Mouse (Mus musculus): ENCODE measurements around the gene Gpa33. TPM values are rescaled to one million over a fixed set of nuclear protein-coding genes. Genes with fewer than 3 reads are reported as not detected.

Gene Gpa33
- total RNA-seq, 2 experiments from 2014 or later, result not detected

DNA sequence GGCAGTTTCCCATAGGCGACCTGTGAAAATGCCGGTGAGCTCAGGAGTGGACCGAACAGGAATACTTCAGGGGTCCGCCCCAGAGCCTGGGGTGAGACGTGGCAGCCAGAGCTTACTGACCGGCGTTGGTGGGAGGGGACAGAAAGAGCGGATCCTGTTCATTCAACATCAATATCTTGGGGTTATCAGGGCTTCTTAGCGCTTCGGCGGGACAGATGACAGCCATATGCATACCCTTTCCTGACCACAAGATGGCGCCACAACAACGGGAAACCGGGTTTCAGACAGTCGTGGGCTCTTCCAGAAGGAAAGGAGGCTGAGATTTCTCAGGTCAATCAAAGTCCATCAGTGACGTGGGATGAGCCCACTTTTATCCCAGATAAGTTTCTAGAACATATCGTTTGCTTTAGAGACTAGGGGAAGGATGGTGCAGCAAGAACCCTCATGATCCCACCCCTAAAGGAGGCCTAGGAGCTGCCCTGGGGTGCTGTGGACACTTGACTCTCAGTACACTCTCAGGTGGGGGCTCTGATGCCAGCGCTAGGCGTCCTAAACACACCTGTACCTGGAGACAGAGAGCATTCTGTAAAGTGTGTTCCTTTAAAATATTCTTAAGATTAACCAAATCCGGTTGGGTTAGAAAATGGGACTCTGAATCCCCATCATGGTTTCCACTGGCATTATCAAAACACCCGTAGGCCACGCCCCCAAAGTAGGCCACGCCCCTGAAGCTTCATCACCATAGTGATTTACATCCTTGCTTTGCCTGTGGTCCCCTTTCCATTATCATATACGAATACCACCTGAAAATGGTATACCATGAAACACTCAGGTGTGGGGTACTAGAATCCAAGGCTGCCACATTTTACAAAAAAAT, 30.8 kb downstream of the Gpa33 start:
- ATAC-seq (replicated peaks; ENCODE audit: poor library complexity), result peak; percentile 79

DNA sequence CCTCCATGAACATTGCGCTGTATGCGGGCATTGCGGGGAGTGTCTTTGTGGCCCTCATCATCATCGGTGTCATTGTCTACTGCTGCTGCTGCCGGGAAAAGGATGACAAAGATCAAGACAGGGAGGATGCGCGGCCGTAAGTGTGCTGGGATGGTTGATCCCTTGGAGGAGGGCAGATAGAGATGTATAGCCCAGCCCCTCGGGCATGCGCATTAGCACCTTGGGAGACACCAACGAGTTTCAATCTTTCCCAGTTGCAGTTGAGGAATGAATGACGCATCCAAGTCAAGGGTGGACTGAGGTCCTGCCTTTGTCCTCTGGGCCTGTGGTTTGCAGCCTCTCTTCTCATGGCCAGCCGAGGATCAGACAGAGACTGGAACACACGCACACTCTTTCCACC, 34.5 kb downstream of the Gpa33 start:
- ATAC-seq (replicated peaks; ENCODE audit: poor library complexity), result no peak

DNA sequence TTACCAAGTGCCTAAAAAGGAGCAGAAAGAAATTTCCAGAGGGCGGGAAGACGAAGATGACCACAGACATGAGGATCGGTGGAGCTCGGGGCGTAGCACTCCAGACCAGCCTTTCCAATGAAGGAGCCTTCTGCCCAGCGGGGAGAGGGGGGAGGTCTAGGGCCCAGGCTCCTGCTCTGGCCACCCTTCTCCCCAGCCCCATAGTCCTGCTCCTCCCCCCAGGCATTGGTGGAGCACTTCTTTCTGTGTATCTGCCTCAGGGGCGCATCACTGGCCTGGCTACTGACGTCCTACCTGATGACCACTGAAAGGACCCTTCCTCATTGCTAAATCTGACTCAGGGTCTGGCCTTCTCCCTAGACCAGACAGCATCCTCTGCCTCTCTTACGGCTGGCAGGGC, 35.1 kb downstream of the Gpa33 start:
- no peak for ATAC-seq (replicated peaks; ENCODE audit: poor library complexity)

DNA sequence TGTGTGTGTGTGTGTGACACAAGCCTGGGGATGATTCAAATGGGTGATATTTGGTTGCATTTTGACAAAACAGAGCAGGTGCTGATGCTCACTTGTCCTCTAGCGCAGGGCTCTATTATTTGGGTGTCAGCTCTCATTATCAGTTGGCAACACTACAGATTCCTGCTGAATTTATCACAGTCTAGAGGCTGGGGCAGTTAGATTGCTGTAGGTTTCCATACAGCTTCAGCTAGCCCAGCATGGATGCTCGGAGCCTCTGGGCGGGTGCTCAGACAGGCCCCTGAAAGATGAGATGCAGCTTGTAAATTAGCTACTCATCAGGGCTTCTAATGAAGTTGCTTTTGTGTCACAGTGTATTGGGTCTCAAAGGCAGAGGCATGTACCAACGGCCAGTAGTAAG, 37.4 kb downstream of the Gpa33 start:
- peak; percentile 81 for ATAC-seq (replicated peaks; ENCODE audit: poor library complexity)

DNA sequence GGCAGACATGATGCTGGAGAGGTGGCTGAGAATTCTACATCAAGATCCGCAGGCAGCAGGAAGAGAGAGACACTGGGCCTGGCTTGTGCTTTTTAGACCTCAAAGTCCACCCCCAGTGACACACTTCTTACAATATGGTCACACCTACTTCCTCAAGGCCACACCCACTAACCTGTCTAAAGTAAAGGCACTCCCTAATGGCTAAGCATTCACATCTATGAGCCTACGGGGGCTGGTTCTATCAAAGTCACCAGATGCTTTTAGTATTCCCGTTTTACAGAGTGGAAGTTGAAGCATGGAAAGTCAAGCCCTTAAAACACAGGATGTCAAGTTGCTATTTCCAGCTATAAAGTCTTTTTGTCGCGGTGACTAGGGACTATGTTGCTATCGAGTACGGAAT, 38.0 kb downstream of the Gpa33 start:
- ATAC-seq (replicated peaks; ENCODE audit: poor library complexity), result no peak

DNA sequence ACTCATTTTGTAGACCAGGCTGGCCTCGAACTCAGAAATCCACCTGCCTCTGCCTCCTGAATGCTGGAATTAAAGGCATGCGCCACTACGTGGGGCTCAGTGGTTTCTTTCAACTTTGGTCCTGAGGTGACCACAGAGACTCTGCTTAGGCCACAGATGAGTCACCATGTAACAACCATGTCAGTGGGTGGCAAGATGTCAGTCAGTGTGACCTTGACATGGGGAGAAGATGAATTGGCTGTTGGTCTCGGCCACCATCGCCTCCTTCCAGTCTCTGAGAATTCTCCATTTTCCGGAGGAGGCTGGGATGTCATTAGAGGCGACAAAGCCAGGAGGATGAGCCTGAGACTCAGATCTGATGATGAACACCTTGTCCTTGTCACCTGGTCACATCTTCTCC, 39.7 kb downstream of the Gpa33 start:
- ATAC-seq (replicated peaks; ENCODE audit: poor library complexity), result no peak

DNA sequence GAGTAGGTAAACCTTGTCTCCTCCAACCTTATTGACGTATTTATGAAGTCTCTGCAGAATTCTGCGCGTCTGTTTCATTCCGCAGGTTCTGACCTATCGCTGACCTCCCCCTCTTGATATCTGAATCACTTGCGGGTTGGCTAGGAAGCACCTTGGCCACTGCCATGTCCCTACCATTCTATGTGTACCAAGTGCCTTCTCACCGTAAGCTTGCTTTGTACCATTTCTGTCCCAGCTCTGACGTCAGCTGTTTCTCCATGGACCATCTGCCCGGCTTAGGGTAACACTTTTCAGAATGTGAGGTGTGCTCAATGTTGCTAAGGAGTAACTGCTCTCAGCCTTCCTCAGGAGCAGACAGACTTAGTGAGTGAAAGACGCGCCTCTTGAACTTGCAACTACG, 40.8 kb downstream of the Gpa33 start:
- no peak for ATAC-seq (replicated peaks; ENCODE audit: poor library complexity)

DNA sequence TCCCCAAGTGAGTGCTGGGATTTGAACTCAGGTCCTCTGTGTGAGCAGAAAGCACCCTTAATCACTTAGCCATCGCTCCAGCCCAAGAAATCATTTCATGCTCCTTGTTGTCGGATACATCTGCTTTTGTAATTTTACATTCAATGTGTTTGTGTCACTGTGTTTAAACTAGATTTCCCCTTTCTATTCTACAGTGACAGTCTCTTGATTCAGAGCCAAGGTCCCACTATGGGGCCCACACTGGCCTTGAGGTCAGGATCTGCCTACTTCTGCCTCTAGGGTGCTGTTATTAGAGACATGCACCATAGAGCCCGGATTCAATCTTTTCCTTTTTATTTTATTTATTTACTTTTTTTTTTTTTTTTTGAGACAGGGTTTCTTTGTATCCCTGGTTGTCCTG, 43.0 kb downstream of the Gpa33 start:
- no peak for ATAC-seq (replicated peaks; ENCODE audit: poor library complexity)

DNA sequence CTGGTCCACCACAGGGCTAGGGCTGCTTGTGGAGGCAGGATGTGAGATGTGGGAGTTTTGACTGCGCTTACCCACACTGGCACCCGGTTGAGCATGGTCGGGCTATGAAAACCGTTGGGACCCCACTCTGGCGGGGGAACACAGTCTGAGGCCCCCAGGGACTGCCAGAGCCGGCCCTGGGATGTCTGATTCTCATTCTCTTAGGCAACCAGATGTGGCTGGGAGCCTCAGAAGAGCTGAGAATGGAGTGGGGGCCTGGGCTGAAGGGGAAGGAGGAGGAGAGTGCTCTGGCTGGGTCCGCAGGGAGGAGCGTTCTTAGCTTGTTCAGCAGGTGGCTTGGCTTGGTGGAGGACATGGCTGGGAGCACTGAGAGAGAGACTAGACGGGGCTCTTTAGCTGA, 43.6 kb downstream of the Gpa33 start:
- ATAC-seq (replicated peaks; ENCODE audit: poor library complexity), result no peak

DNA sequence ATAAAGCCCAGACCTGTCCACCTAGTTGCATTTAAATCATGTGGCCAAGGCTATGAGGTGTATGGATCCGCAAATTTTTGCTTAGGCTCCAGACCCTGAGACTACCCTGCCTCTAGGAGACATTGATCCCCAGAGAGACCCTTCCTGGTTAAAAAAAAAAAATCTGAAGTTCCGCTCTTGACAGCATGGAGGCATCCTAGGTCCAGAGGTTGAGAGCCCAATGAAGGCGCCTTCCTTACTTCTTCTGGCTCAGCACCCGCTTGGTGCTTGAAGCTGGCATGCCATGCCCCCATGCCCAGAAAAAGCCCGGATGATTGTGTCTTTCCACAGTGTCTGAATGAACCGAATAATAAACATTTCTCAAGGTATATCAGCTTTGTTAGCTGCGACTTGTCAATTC, 51.5 kb downstream of the Gpa33 start:
- ATAC-seq (replicated peaks; ENCODE audit: poor library complexity), result no peak

DNA sequence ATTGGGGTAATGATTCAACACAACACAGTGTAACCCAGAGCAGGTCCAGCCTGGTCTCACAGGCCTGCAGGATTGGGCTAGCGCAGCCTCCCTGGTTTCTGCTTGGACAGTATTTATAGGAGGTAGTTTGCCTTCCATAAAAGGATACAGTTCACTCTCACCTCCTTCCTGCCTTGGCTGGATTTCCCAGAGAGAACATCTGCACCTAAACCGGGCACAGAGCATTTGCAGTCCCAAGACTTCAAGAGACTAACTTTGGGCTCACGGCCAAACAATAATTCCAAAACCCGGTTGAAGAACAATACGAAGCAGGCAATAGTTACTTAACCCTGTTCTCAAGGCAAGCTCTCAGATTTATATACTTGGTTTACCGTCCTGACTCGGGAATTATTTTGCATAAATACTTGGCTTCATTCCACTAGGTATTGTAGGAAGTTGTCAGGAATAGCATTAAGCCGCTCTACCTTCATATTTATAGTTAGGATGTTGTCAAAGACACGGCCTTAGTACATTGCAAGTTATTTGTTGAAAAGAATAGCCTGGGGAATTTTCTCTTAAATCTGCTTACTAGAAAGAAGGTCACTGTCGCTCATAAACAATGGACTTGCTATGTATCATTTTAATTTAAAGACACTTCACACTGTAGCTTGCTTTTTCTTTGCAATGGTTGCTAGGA, 53.1 kb downstream of the Gpa33 start:
- no peak for ATAC-seq (replicated peaks; ENCODE audit: poor library complexity)

DNA sequence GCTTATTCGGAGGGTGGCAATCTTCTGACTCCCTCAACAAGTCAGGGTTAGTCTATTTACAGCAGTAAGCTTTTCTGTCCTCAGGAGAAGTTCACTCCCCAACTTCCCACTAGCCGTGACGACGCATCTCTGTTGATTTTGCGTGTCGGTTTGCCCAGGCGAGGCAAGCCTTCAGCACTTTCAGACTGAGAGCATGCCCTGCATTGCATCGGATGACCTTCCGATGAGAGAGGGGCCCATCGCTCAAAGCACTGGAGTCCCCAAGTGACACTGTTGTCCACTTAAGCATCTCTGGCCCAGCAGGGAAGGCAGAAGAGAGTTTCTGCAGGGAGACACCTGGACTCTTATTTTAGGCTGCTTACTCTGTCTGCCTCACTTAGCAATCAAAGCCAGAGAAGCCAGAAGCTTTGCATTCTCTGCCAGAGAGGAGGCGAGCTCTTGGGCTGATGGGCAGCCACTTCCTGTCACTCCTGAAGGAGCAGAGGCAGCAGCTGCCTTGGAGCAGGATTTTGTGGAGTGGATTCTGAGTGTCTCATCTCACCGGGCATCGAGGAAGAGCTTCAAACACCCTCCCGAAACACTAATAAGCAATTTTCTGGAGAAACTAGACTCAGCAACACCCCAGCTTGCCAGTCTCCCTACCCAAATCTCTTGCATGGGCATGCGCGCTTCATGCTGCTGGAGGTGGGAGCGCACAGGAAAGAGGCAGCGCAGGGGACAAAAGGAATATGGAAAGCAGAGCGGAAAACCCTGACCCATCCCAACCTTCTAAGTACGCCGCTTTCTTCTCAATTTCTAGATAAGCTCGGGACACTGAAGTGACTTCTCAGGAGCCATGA, 54.6 kb downstream of the Gpa33 start:
- no peak for ATAC-seq (replicated peaks; ENCODE audit: poor library complexity)

DNA sequence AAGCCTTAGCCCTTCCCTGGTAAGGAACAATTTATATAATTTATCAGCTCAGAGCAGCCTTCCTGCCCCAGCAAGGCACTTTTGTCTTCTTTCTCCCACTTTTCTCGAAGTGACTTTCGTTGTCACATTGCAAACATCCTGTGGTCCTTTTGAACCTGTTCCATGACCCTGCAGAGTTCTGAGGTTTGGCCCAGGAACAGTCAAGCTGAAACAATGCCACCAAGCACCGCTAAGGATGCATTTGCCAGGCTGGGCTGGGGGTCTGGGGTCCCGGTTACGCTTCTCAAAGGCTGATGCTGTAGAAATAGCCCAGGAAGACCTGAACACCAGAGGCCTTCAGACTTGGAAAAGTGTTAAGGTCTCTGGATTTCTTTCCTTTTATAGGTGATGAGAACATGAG, 55.3 kb downstream of the Gpa33 start:
- ATAC-seq (replicated peaks; ENCODE audit: poor library complexity), result no peak

DNA sequence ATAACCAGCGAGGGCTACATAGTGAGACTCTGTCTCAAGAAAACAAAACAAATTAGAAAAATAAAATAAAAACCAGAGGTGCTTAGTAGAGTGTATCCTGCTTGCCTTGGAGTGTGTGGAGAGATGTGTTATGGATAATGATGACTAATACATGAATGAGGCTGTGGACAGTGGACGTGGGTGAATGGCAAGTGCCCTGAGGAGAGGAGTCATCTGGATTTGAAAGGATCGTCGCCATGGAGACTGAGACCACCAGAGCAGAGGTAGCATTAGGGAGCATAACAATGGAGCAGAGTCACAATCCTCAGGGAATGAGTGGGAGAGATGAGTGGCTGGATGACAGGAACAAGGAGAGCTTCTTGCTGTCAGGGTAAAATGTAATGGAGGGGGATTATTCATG, 59.8 kb downstream of the Gpa33 start:
- no peak for ATAC-seq (replicated peaks; ENCODE audit: poor library complexity)

DNA sequence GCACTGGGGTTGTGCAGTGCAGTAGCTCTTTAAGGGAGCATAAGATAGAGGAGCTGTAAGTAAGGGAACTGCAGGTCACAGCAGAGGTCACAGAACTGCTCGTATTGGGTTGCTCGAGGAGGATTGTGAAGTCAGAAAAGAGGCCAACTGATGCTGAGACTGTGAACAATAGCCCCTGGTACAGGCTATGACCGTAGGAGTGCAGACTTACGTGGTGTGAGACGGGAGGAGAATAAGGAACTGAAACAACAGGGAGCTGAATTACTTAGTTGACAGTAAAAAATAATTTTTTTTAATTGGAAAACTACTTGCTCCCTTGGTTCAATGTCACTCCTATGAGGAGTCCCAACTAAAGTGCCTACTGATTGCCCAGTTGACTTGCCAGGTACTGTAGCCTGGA, 74.1 kb downstream of the Gpa33 start:
- peak; percentile 57 for ATAC-seq (replicated peaks; ENCODE audit: poor library complexity)

DNA sequence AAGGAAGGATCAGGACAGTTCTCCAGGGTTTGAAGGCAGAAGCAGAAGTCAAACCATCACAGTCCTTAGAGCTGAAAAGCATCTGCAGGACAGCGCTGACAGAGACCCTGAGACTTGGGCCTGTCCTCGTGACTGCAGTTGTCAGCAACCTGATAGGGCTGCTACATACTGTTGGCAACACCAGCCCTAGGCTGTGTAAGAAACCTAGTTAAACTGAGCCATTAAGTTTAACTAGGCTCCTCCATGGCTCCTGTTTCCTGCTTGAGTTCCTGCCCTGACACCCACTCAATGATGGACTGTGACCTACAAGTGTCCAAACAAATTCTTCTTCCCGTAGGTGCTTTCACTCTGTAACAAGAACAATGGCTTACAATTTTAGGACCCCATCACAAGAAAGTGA, 75.1 kb downstream of the Gpa33 start:
- no peak for ATAC-seq (replicated peaks; ENCODE audit: poor library complexity)

DNA sequence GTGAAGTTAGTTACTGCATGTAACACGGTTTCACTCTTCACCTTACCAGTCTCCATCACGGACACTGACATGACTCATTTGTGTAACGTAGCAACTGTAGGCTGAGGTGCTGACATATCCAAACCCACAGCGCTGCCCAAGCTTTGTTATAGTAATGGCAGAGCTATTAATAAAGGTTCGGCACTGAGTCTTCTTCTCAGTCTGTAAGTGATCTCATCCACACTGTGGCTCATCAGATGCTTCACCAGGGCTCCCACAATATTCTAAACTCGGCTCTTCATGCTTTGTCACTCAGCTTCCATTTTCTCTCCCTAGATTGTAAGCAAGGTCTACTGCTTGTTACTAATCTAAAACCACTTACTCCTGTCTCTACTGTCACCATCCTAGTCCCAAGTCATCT, 79.3 kb downstream of the Gpa33 start:
- no peak for ATAC-seq (replicated peaks; ENCODE audit: poor library complexity)

DNA sequence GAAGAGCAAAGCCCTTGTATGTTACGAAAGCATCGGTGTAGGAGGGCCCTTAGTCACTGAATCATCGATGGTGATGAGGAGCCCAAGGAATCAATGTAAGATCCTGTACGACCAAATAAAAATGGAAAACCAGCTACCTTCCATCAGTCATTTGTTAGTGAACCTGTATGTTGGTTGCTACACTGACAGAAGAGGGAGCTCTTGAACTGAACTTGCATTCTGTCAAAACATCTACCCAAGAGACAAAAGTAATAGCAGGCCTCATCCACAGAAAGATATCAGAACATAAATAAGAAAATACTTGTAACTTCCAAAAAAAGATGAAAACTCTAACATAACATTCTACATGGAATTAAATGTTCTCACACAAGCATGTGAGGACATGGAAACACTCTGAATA, 84.1 kb downstream of the Gpa33 start:
- no peak for ATAC-seq (replicated peaks; ENCODE audit: poor library complexity)
